Mouse (Mus musculus): ENCODE measurements around the gene Gdf15. TPM values are rescaled to one million over a fixed set of nuclear protein-coding genes. Genes with fewer than 3 reads are reported as not detected.

Gene Gdf15
- total RNA-seq, 2 experiments from 2014 or later = not detected

GRCm38 (mm10) chr8:70630532-70631381 lies 1.5 kb downstream of the Gdf15 start:
- peak; percentile 17; the same call in 1 of the 2 replicates for ATAC-seq (ENCODE audit: poor library complexity, severe bottlenecking)

- ATAC-seq (ENCODE audit: poor library complexity, severe bottlenecking) = peak; percentile 84
These were observed 2.4 kb downstream of the Gdf15 start for GRCm38 (mm10) chr8:70629574-70630531.

GRCm38 (mm10) chr8:70628986-70629490 lies 3.2 kb downstream of the Gdf15 start:
- no peak for ATAC-seq (ENCODE audit: poor library complexity, severe bottlenecking)

- no peak for ATAC-seq (ENCODE audit: poor library complexity, severe bottlenecking)
These were observed 5.2 kb downstream of the Gdf15 start for GRCm38 (mm10) chr8:70627041-70627440.

- peak; percentile 46 for ATAC-seq (ENCODE audit: poor library complexity, severe bottlenecking)
These were observed 7.2 kb downstream of the Gdf15 start for GRCm38 (mm10) chr8:70625104-70625503.

GRCm38 (mm10) chr8:70622220-70622619 lies 10.0 kb downstream of the Gdf15 start:
- no peak for ATAC-seq (ENCODE audit: poor library complexity, severe bottlenecking)

GRCm38 (mm10) chr8:70618888-70619334 lies 13.3 kb downstream of the Gdf15 start:
- peak; percentile 87 for ATAC-seq (ENCODE audit: poor library complexity, severe bottlenecking)

GRCm38 (mm10) chr8:70617985-70618384 lies 14.3 kb downstream of the Gdf15 start:
- ATAC-seq (ENCODE audit: poor library complexity, severe bottlenecking) = no peak

- ATAC-seq (ENCODE audit: poor library complexity, severe bottlenecking) = peak; percentile 56
These were observed 15.6 kb downstream of the Gdf15 start for GRCm38 (mm10) chr8:70616645-70617044.

GRCm38 (mm10) chr8:70615894-70616293 lies 16.4 kb downstream of the Gdf15 start, which contains the start of gene Lrrc25:
Gene Lrrc25, plus strand, starts transcription at chr8:70616155.
- ATAC-seq (ENCODE audit: poor library complexity, severe bottlenecking) = peak; percentile 25

GRCm38 (mm10) chr8:70615281-70615680 lies 17.0 kb downstream of the Gdf15 start:
- ATAC-seq (ENCODE audit: poor library complexity, severe bottlenecking) = no peak

- no peak for ATAC-seq (ENCODE audit: poor library complexity, severe bottlenecking)
These were observed 17.8 kb downstream of the Gdf15 start for GRCm38 (mm10) chr8:70614469-70614868.

GRCm38 (mm10) chr8:70613763-70614162 lies 18.5 kb downstream of the Gdf15 start:
- no peak for ATAC-seq (ENCODE audit: poor library complexity, severe bottlenecking)

- ATAC-seq (ENCODE audit: poor library complexity, severe bottlenecking) = peak; percentile 41
These were observed 20.4 kb downstream of the Gdf15 start for GRCm38 (mm10) chr8:70611849-70612248.

GRCm38 (mm10) chr8:70610796-70611771 lies 21.2 kb downstream of the Gdf15 start:
- ATAC-seq (ENCODE audit: poor library complexity, severe bottlenecking) = peak; percentile 32

- ATAC-seq (ENCODE audit: poor library complexity, severe bottlenecking) = peak; percentile 63
These were observed 22.1 kb downstream of the Gdf15 start for GRCm38 (mm10) chr8:70609849-70610795.

- ATAC-seq (ENCODE audit: poor library complexity, severe bottlenecking) = peak; percentile 28
These were observed 22.8 kb downstream of the Gdf15 start for GRCm38 (mm10) chr8:70609368-70609848.

GRCm38 (mm10) chr8:70608749-70609367 lies 23.4 kb downstream of the Gdf15 start, which contains the start of gene Ssbp4:
Gene Ssbp4, minus strand, starts transcription at chr8:70608872.
- ATAC-seq (ENCODE audit: poor library complexity, severe bottlenecking) = no peak

Measured in megakaryocyte, adult 5-6 weeks (primary cell).